Mouse (Mus musculus): ENCODE results near the gene Ccdc182.

Gene Ccdc182

DNA sequence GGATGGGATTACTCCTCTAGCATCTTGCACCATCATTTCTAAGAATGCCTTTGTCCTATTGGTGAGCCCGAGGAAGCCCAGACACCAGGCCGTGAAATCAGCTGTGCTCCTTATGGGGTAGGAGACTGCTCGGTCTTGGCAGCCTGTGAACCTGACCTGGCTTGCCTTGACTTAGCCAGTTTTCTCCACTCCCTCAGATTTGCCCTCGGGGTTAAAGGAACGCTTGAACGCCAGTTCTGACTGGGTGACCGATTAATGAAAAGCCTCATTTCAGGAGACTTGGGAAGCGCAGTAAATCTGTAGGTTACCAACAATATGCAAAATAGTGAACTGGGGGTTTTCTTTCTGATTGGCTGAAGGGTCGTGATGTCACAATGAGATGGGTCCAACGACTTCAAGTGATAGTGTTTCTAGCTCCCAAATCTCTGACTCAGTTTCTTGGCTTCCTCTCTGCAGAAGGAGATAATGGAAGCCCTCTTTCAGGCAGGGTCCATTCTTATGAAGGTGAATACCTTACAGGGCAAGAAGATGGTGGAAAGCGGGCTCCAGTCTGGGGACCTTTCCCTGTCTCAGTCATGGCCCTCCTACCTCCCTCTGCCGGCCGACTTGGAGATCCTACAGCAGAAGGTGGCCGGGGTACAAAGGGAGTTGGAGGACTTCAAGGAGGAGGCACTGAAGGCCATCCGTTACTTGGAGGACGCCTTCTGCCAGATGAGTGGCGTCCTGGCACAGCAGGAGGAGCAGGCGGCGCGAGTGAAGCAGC lies at the start of gene Ccdc182:
Gene Ccdc182 (plus strand): TSS at position 428 of the 763 bp plus-strand sequence.
- no peak for DNase-seq (ENCODE audit: extremely low read depth, low read depth, low spot score)

DNA sequence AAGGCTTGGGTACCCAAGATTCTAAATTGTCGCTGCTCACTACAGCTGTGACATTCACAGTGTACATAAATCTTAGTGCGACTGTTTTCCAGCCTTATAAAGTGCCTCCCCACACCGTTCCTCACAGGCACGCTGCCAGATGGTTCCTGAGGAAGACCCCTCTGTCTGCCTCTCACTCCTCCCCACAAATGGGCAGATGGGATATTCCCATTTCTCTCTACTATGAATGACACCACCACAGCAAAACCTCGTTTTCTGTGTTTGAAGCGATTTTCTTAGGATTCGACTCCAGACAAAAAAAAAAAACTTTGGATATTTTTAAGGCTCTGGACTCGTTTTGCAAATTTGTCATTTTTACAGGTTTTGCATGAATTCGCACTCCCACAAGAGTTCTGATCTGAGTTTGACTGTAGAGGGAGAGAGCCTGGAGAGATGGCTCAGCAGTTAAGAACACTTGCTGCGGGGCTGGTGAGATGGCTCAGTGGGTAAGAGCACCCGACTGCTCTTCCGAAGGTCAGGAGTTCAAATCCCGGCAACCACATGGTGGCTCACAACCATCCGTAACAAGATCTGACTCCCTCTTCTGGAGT lies 48.2 kb upstream of the Ccdc182 start:
- DNase-seq (ENCODE audit: extremely low read depth, low read depth, low spot score), result no peak

DNA sequence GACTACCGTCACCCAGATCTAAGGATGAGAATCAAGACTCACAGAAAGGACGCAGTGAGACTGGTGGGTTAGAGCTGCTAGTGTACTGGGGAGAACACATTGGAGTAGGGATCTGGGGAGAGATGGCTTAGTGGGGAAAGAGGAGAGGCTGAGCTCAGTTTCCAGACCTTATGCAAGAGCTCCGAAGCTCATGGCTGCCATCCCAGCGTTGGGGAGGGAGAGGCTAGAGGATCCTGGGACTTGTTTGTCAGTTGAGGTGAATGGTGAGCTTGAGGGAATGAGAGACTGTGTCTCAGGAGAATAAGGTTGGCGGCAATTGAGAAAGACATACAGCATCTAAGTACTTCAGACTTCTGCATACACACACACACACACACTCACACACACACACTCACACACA lies 45.2 kb upstream of the Ccdc182 start:
- DNase-seq (ENCODE audit: extremely low read depth, low read depth, low spot score), result no peak

DNA sequence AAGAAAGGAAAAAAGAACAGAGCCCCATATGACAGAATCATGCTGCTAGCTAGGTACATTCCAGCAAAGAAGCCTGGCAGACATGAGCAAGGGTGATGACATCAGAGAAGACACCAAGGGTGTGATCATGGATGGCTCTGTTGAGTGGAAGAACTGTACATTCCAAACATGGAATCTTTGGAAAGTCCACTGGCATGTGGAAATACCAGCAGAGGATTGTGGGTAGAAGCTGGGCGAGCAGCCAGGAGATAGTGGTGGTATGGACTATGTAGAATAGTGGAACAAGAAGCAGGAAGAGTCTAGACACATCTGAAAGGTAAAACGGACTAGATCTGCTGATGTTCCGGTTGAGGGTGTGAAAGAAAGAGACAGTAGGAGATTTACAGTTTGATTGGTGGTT lies 43.3 kb upstream of the Ccdc182 start:
- no peak for DNase-seq (ENCODE audit: extremely low read depth, low read depth, low spot score)

DNA sequence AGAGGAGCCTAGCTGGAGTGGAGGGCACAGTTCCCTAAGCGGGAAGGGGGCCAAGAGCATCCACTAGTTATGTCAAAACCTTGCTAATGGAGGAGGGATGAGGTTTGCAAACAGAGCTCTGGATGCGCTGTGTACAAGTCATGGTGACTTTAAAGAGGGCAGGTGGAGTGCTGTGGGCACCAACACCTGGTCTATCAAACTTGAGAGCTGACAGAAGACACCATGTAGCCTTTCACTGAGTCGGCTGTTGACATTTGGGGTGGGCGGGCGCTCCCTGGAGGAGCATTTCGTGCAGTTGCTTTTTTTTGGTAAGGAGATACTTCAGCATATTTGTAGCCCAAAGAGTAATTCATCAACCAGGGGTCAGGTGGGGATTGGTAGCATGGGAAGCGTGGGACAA lies 42.6 kb upstream of the Ccdc182 start:
- DNase-seq (ENCODE audit: extremely low read depth, low read depth, low spot score), result no peak

DNA sequence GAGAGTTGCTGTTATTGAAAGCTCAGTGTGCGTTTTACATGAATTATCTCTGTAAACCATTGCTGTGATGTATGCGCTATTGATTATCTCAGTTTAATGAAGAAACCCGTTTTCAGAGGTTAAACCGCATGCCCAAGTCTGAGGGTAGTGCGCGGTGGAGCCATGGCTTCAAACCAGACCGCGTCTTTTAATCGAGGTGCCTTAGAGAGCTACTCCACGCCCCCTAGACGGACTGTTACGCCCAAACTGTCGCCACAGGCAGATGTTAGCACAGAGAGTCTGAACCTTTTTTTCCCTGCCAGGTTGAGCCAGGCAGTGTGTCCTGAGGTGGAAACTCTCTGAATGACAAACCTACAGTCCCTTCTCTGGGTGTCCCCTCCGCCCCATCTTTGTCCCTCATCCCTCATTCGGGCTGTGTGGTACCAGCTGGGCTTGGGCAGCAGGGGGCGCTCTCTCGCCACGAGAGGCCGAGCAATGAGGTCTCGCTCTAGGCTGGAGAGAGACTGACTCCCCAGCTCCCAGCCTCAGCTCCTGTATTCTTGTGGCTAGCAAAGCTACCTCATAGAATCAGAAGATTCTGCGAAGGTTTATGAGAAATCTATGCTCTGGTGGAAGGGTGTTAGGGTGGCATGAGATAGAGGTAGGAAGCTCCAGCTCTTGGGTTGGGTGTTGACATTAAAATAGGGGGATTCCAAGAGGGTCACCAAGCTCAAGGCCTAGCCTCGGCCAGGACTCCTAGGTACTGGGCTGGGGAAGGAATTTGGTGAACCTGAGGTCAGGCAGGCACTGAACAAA lies 41.7 kb upstream of the Ccdc182 start:
- no peak for DNase-seq (ENCODE audit: extremely low read depth, low read depth, low spot score)

DNA sequence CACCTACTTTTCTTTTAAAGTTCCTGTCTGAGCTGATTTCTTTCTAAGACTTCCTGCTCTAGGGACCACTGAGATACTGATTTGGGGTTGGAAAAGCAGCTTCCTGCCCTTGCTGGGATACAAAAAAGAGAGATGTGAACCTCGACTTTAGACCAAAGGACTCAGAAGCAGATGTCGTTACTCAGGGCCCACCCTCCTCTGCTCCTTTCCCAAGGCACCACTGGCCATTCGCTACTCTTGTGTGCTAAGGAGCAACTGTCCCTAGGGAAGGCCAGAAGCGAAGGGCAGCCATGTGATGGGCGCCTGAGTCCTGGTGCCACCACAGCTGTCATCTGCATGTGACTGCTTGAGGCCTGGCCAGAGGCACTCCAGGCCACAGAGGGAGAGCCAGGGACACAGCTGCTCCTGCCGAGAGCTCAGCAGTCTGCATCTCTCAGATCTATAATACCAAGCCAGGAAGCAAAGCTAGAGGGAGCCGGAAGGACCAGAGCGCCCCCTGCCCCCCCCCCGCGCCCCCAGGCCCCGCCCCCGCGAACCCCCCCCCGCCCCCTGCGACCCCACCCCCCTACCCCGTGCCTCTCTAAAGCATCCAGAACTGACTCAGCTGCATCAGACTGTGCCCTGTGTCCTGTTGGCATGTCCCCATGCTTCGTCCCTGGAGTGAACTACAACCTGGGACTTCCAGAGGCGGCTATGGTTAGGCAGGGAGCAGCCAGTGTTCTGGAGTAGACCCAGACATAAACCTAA lies 40.9 kb upstream of the Ccdc182 start:
- DNase-seq (ENCODE audit: extremely low read depth, low read depth, low spot score), result no peak

DNA sequence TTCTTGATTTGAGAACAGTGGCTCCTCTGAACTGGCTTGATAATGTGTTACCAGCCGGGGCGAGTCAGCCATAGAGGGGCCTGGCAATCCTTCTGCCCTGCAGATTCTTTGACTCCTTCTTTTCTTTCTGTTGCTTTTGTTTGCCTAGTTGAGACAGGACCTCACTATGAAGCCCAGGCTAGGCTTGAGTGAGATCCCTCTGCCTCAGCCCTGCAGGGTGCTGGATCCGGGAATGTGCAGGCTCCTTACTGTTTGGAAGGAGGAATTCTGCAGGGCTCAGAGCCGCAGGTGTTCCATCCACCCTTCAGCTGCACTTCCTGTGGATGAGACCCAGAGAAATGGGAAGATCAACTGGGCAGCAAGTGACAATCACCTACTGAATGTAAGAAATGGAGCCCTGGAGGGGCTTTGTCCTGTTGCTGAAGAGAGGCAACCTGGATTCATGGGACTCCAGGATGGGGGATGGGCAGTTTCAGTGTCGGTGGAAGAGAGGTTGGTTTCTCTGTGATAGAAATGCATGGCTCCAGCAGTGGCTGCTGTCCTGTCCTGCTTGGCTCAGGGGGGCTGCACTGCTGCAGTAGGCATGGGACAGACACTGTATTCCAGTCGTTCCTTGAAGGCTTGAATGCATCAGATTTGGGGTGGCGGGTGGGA lies 40.2 kb upstream of the Ccdc182 start:
- DNase-seq (ENCODE audit: extremely low read depth, low read depth, low spot score), result no peak

DNA sequence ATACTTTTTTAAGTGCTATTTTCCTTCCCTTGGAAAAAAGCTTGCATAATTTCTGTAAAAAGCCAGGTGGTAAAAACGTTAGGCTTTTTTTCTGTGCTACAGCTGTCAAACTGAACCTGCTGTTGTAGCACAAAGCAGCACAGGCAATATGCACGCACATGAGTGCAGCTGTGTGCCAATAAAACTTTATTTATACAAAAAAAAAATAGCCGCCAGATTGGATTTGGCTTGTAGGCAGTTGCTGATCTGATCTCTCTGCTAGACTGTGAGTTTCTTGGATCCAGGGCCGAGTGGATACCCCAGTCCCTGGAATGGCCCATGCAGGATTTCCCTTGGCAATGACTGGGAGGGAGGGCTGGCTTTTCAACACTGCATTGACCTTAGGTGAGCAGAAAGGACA lies 36.2 kb upstream of the Ccdc182 start:
- DNase-seq (ENCODE audit: extremely low read depth, low read depth, low spot score), result no peak

DNA sequence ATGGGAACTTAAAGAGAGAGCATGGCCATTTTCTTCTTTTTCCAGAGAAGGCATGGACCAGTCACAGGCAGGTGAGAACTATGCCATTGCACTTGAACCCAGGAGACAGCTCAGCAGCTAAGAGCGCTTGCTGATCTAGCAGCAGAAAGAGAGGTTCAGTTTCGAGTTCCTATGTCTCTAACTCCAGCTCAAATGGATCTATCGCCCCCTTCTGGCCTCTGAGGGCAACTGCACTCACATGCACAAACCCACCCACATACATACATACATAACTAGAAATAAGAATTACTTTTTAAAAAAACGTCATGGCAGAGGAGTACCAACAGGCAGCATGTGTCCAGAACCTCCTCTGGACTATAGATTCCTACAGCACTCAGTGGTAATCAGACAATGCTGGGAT lies 35.6 kb upstream of the Ccdc182 start:
- DNase-seq (ENCODE audit: extremely low read depth, low read depth, low spot score), result no peak

DNA sequence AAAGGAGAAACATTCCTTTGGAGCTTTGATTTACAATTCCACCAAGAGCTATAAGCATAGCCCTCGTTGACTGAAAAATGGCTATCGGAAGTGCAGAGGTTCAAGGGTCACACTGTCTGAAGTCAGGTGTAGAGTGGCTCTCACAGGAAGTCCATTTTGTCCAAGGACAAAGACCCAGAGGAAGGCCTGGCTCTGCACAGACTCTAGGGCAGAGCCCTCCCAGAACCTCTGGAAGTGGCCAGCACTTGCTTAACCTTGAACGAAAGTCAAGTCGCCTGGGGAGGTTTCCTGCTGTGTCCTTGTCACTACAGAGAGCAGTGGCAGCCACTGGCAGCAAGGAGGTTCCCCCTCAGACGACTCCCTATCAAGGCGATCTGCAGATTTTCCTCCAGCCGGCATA lies 33.4 kb upstream of the Ccdc182 start:
- no peak for DNase-seq (ENCODE audit: extremely low read depth, low read depth, low spot score)

DNA sequence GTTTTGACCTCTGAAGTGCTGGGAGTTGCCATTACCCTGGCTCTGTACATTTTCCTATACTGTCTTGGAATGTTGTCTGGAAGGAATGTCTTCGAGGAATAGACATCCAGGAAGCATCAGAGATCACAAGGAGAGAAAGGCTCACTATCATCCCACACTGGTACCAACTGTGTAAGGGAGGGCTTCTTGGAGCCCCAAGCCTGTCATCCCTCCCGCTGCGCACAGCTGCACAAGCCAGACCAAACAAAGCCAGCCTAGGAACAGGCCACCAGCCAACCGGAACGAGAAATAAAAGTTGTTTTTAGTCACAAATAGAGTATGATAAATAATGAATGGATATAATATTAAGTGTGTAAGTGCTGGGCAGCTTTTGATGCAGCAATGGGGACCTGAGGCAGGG lies 29.0 kb upstream of the Ccdc182 start:
- no peak for DNase-seq (ENCODE audit: extremely low read depth, low read depth, low spot score)

DNA sequence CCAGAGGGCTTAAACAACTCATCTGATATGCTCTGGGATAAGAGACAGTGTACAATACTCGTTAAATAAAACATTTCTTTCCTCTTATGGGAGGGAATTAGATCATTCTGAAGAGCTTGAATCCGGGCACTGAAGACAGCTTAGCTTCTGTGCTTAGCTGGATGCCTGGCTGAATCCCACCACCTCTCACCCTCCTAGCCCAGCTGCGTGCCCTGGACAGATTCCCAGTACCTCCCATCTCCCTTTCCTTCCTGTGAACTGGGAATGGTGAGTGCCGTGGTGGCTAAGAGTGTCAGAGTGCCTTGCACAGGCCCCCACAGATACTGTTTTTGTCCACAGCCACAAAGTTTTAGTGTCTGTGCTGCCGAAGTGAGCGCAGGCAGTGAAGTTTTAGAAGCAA lies 27.5 kb upstream of the Ccdc182 start:
- no peak for DNase-seq (ENCODE audit: extremely low read depth, low read depth, low spot score)

DNA sequence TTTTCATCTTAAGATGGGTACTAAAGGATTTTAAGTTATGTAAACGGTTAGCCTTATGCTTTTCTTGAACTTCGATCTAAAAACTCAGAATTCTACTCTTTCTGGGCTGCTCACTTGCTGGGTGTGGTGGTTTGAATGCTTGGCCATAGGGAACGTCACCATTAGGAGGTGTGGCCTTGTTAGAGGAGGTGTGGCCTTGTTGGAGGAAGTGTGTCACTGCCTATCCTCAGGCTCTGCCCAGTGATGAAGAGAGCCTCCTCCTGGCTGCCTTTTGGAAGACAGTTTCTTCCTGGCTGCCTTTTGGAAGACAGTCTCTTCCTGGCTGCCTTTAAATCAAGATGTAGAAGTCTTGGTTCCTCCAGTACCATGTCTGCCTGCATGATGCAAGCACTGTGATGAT lies 22.0 kb upstream of the Ccdc182 start:
- DNase-seq (ENCODE audit: extremely low read depth, low read depth, low spot score), result no peak

DNA sequence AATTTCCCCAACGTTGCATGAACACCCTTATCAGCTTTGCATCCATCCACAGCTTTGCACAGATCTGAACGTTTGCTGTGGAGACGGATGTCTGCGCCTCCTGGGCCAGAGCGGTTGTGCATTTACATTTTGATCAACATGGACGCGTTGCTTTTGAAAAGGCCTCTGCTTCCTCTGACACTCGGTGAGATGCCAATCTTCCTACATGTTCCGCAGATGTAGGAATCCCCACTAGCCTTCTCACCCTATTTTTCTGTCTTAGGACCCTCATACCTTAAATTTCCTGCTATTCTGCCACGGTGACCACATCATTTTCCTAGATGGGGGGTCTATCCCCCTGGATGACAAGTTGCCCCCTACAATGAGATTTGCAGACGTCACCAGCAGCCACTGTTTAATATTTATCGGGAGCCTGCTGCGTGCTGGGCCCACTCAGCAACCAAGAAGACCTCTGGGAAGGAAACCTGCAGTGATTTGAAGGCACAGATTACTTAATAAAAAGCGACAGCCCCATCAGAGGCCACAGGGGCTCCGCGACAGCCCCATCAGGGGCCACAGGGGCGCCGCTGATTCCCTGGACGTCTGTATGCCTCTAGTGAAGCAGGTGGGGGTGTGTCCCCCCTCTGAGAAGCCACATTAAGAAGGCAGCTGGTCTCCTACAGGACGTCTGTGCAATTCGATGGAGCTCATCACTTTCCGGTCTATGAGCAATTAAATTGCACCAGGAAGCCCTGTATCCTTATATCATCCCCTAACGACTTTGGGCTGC lies 19.6 kb upstream of the Ccdc182 start:
- no peak for DNase-seq (ENCODE audit: extremely low read depth, low read depth, low spot score)

DNA sequence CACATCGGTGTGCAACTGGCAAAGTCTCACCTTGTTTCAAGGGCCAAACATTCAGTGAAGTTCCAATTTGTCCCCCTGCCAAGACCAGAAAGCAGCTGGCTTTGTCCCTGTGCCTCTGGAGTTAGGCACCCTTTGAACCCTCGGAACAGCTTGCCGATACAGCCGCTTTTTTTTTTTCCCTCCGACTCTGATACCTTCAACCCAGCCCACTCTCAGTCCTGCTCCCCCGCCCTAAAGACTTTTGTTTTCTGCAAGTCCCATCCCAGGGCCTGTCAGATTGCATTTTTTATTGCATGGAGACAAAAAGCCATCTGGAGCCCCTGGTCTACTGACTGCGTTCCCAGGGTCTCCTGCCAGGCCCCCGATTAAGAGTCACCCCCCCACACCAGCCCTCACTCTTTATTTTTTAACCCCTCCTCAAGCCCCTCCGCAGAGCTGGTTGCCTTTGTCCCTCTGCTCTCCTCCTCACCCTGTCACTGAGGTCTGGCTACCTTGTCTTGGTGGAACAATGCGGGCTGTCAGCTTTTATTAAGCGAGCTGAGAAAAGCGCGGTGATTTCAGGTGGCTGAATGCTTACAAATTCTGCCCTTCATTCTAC lies 18.9 kb upstream of the Ccdc182 start:
- no peak for DNase-seq (ENCODE audit: extremely low read depth, low read depth, low spot score)

DNA sequence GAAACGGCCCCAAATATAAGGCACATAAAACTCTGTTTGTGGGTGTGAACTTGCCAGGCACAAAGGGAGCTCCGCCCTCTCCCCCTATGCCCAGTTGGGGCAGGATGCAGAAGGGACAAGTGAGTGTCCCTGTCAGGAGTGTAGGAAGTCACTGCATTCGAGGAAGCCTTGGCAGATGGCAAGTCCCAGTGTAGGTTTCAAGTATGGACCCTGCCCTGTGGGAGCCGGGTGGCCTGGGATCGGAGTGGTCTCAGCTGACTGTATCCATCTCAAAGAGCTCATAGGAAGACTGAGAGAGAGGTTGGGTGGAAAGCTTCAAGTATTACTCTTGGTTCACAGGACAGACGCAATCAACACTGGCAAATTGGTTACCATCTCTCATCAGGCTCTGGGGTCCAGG lies 17.9 kb upstream of the Ccdc182 start:
- no peak for DNase-seq (ENCODE audit: extremely low read depth, low read depth, low spot score)

DNA sequence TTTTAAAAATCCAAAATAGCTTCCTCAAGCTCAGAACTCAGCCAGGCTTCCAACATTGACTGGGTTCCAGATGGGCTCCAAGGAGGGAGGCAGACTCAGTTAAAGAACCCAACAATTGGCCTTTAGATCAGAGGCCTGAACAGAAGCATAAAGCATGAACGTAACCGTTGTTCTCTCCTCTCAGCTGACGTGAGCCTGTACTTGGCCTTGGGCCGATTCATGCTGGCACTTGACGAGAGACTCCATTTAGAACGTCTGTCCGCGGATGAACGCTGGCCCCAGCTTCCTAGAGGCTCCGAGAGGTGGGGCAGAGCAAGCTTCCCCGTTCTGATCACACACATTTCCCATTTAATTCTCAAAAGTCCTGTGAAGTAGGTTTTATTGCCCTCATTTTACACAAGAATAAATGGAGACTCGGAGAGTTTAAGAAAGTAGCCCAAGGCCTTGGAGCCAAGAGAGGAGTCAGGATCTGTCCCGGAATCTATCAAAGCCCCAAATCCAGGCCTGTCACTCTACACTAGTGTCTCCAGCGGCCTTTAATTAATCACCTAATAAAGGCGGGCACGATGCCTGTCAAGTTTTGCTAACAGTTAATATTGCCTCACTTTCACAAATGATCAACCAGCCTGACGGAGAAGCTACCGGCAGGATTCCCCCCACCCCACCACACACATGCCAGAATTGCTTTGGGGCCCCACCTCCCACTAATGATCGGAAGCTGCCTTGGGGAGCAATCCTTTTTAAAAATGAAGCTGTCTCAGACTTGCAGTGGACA lies 17.1 kb upstream of the Ccdc182 start:
- no peak for DNase-seq (ENCODE audit: extremely low read depth, low read depth, low spot score)

DNA sequence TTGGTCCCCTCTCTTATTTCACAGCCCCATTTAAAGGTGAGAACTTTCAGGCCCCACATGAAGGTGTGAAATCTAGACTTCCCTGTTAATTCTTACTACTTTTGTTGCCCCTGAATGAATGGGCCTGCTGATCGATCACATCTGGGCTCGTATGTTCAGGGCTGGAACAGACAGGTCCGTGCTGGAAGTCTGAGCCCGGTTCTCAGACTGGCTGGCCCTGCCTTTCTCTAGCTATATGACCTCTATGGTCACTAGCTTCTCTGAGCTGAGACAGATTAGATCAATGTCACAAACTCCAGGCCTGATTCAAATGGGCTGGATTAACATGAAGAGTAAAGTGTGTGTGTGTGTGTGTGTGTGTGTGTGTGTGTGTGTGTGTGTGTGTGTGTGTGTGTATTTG lies 14.9 kb upstream of the Ccdc182 start:
- no peak for DNase-seq (ENCODE audit: extremely low read depth, low read depth, low spot score)

All from fat pad, adult 2 months (tissue).